Mouse (Mus musculus) ES-Bruce4 (cell line): Measurements from ENCODE around the gene 9930022D16Rik.

Experiments
- CTCF ChIP-seq: IDR thresholded peaks from one replicate; pipeline ENCODE4 v1.8.1; 2011; ENCODE audit warnings: low read depth, low read length
- EP300 ChIP-seq: IDR thresholded peaks from 2 replicates; pipeline ENCODE4 v1.6.1; 2011; ENCODE audit warnings: low read depth, low read length; ENCODE audit not compliant: insufficient read depth
- POLR2A ChIP-seq: IDR thresholded peaks from one replicate; pipeline ENCODE4 v1.8.1; 2011; ENCODE audit warnings: low read length; ENCODE audit not compliant: insufficient read depth

DNA sequence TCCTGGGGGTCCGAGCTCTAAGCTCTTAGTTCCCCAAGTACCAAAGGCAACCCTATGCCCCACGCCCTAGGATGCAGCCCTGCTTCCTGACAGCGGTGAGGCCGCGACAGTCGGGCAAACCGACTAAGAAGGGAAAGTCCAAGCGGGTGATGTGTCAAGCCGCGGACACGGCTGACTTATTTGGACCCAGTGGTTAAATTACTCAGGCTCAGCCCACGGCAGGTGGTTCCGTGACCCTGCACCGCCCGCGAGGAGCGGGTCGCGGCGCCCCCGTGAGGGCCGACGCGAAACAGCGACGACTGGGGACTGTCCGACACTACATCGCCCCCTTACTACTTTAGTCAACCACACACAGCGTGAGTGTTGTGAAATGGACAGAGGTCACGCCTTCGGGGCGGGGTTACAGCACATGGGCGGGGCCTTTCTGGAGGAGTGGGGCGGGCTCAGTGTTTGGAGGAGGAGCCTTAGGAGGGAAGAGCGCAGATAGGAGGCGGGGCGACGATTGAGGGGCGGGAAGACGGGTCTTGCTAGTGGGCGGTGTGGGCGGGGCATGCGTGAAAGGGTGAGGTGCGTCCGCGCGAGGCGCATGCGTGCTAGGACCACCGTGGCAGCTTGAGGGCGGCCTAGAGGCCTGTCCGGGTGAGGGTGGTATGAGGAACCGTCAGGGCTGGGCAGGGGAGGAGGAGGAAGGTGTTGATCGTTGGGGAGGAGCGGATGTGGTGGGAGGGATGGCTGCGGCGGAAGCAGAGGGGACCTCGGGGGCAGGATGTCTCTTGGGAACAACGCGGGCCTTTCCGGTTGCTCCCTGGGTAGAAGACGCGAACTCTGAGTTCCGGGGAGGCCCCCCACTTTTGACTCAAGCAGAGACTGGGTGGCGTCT, 11.9 kb downstream of the 9930022D16Rik start, which contains the start of gene Amz2:
- TF ChIP-seq CTCF (peak; percentile 92), POLR2A (no peak), EP300 (peak; percentile 17; the same call in 1 of the 2 replicates)
